In the genomic region with DNA sequence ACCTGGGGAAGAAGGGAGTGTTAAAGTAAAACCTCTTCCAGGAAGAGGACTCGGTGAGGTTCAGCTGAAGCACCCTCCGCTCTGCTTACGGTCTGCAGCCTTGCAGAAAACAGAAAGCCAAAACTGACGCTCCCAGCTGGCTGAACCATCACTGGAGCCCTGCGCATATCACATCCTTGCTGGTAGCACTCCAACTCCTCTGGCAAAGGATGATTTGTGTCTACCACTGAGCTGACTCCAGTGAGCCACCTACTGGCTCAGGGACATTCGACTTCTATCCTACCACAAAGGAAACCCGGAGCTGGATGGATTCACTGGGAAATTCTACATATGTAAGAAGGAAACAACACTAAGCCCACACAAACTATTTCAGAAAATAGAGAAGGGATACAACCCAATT, we compare ENCODE assay signal across 9 mouse cellular contexts. TPM values are rescaled to one million over a fixed set of nuclear protein-coding genes. Genes with fewer than 3 reads are reported as not detected.
DNase-seq lines count a peak whose midpoint lies in the region; ATAC-seq and TF ChIP-seq lines count a peak whose summit lies in the region.
"Had no signal": no experiment of that assay in that cellular context is flagged by ENCODE, and none has a peak within 500 bp of the region (broad histone marks: within the 10 kb centered on the region; RNA-seq: fewer than 3 reads in every experiment).

No protein-coding gene starts in this region.

- peak; percentile 68 for TF ChIP-seq CTCF in lung, postnatal 0 days (IDR thresholded peaks at IDR 0.05)

- no peaks in the 10 kb centered on the region for H3K9me3 ChIP-seq in heart, embryonic 12.5 days (replicated peaks)
- no peaks in the 10 kb centered on the region for H3K9me3 ChIP-seq in lung, postnatal 0 days (ENCODE audit: low read length)
- H3K9me3 ChIP-seq: neural tube, embryonic 13.5 days had no signal

- H3K4me1 ChIP-seq in heart, embryonic 12.5 days (replicated peaks) = 0 out of 2 replicates have a peak, but pooled peaks cover 2% of the 10 kb centered on the region
- H3K4me1 ChIP-seq in lung, postnatal 0 days (ENCODE audit: insufficient read depth, low read depth, low read length) = no peaks in the 10 kb centered on the region
- H3K4me1 ChIP-seq: neural tube, embryonic 13.5 days had no signal

- peak; percentile 96 for DNase-seq in heart, adult 11 months
- peak; percentile 28 for DNase-seq in ES-CJ7 (ENCODE audit: low read depth, low spot score)
- DNase-seq in cerebellum, adult 9-11 months = peak; percentile 58
- DNase-seq in heart, postnatal 14 days = peak; percentile 57 to 75
- DNase-seq in lung, postnatal 0 days (ENCODE audit: low spot score) = peak; percentile 43
- no peak for DNase-seq in urinary bladder, adult 18-20 months (ENCODE audit: low spot score in 2 of 2)
- no peak for DNase-seq in spleen, adult 18-20 months

- H3K27ac ChIP-seq in heart, embryonic 12.5 days (ENCODE audit: poor library complexity, severe bottlenecking) = no peak overlapping the region
- no peak overlapping the region for H3K27ac ChIP-seq in lung, postnatal 0 days (ENCODE audit: low read length)
- H3K27ac ChIP-seq: neural tube, embryonic 13.5 days had no signal

- H3K9ac ChIP-seq in heart, embryonic 12.5 days = no peak overlapping the region
- H3K9ac ChIP-seq in lung, postnatal 0 days (replicated peaks; ENCODE audit: low read depth) = no peak overlapping the region
- H3K9ac ChIP-seq: neural tube, embryonic 13.5 days had no signal

- H3K36me3 ChIP-seq in heart, embryonic 12.5 days = peaks cover 65% of the 10 kb centered on the region
- peaks cover 27% of the 10 kb centered on the region; the same call in 1 of the 2 replicates for H3K36me3 ChIP-seq in lung, postnatal 0 days (ENCODE audit: insufficient read depth, low read length)

- 71% methylated on average over 7 of the region's 7 CpGs for WGBS in heart, embryonic 12.5 days
- WGBS in lung, postnatal 0 days = 57% methylated on average over 7 of the region's 7 CpGs

- no peak overlapping the region for H3K4me3 ChIP-seq in heart, embryonic 12.5 days
- no peak overlapping the region for H3K4me3 ChIP-seq in lung, postnatal 0 days (ENCODE audit: low read depth, low read length)
- H3K4me3 ChIP-seq: neural tube, embryonic 13.5 days had no signal

- intact Hi-C loops in heart, postnatal 14 days (cut with DNase I) = no loop called here

- no peak overlapping the region for H3K4me2 ChIP-seq in heart, embryonic 12.5 days
- H3K4me2 ChIP-seq in lung, postnatal 0 days (replicated peaks; ENCODE audit: low read depth, low read length) = no peak overlapping the region
- H3K4me2 ChIP-seq: neural tube, embryonic 13.5 days had no signal

- ATAC-seq in heart, embryonic 12.5 days (ENCODE audit: insufficient number of reproducible peaks, low FRiP score) = no peak
- no peak for ATAC-seq in lung, postnatal 0 days

- TF ChIP-seq EP300 in lung, postnatal 0 days (IDR thresholded peaks at IDR 0.05) = no peak

- H3K27me3 ChIP-seq in heart, embryonic 12.5 days (replicated peaks) = no peaks in the 10 kb centered on the region
- no peaks in the 10 kb centered on the region for H3K27me3 ChIP-seq in lung, postnatal 0 days (replicated peaks; ENCODE audit: insufficient read depth, low read length)
- H3K27me3 ChIP-seq: neural tube, embryonic 13.5 days had no signal

RNA-seq across cellular contexts. Expression of a gene that starts 18.8 kb away (rescaled TPM):
- 18.3 and 21.6 TPM in 2 replicates for polyA plus RNA-seq in heart, embryonic 12.5 days (2016; fragmentation: Nextera tagmentation; extraction: Ambion mirVana)
- 10 to 100 TPM; 28.1 to 33.8 TPM for total RNA-seq in heart, postnatal 14 days (2021)
- 19.5 and 21.6 TPM in 2 replicates for polyA plus RNA-seq in lung, postnatal 0 days (2015; fragmentation: Nextera tagmentation; extraction: Ambion mirVana)

Comparison
In these comparisons a context has a peak if more than half of its experiments do, and no peak if none do; other contexts are left out.
1. DNase-seq: peak in heart, adult 11 months (single experiment), ES-CJ7 (single experiment), cerebellum, adult 9-11 months (single experiment), heart, postnatal 14 days (2 of 2) and lung, postnatal 0 days (single experiment); none in urinary bladder, adult 18-20 months (0 of 2) and spleen, adult 18-20 months (0 of 2).